Mouse (Mus musculus): ENCODE measurements at regions not wholly inside any gene's neighbourhood (a gene's known extent, or its start where the extent isn't known, plus 50 kb on each side); places are given as distances from the start of the nearest gene placed in this dataset.
A peak's percentile ranks its signal among the peaks of the same experiment; 100 is the strongest.
"Not testable (repeated sequence)": the region's sequence is repeated elsewhere in the genome, so short reads cannot be mapped to it uniquely, and the experiment has no call there.

GRCm38 (mm10) chr17:3006662-3007061 lies 108.1 kb upstream of the Scaf8 start:
- Histone ChIP-seq H3K27me3 (ENCODE audit: insufficient read depth, poor library complexity, severe bottlenecking) (no peaks in the 10 kb centered on the region), H3K36me3 (no peaks in the 10 kb centered on the region), H3K4me1 (no peaks in the 10 kb centered on the region), H3K9me3 (peaks cover 82% of the 10 kb centered on the region), H3K4me3 (no peak overlapping the region), H3K27ac (no peak overlapping the region)
- peak; percentile 65 for DNase-seq (ENCODE audit: low spot score)
- 78% methylated on average over 2 of the region's 2 CpGs for WGBS

GRCm38 (mm10) chr17:3007234-3007633 lies 107.5 kb upstream of the Scaf8 start:
- Histone ChIP-seq H3K27ac (no peak overlapping the region), H3K36me3 (no peaks in the 10 kb centered on the region), H3K4me3 (no peak overlapping the region), H3K4me1 (no peaks in the 10 kb centered on the region), H3K27me3 (ENCODE audit: insufficient read depth, poor library complexity, severe bottlenecking) (no peaks in the 10 kb centered on the region), H3K9me3 (peaks cover 83% of the 10 kb centered on the region)
- WGBS, result 45% methylated on average over 2 of the region's 2 CpGs
- peak; percentile 70 for DNase-seq (ENCODE audit: low spot score)

DNA sequence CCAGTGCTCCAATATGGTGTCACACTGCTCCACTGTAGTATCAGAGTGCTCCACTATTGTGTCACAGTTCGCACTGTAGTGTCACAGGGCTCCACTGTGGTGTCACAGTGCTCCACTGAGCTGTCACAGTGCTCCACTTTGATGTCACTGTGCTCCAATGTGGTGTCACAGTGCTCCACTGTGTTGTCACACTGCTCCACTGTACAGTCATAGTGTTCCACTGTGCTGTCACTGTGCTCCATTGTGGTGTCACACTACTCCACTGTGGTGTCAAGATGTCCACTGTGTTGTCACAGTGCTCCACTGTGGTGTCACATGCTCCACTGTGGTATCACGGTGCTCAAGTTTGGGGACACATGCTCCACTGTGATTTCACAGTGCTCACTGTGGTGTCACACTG lies 104.8 kb upstream of the Scaf8 start:
- Histone ChIP-seq H3K4me3 (no peak overlapping the region), H3K36me3 (no peaks in the 10 kb centered on the region), H3K4me1 (no peaks in the 10 kb centered on the region), H3K27me3 (ENCODE audit: insufficient read depth, poor library complexity, severe bottlenecking) (no peaks in the 10 kb centered on the region), H3K27ac (no peak overlapping the region), H3K9me3 (peaks cover 92% of the 10 kb centered on the region)
- DNase-seq (ENCODE audit: low spot score), result peak; percentile 73
- 48% methylated on average over 2 of the region's 2 CpGs for WGBS

- Histone ChIP-seq H3K27me3 (ENCODE audit: insufficient read depth, poor library complexity, severe bottlenecking) (no peaks in the 10 kb centered on the region), H3K4me1 (no peaks in the 10 kb centered on the region), H3K36me3 (no peaks in the 10 kb centered on the region), H3K27ac (no peak overlapping the region), H3K9me3 (peaks cover 97% of the 10 kb centered on the region), H3K4me3 (no peak overlapping the region)
- peak; percentile 66 for DNase-seq (ENCODE audit: low spot score)
- WGBS, result 36% methylated on average over 1 of the region's 1 CpGs
Measured at GRCm38 (mm10) chr17:3012045-3012444, 102.7 kb upstream of the Scaf8 start.

- no peak overlapping the region for H3K4me3 ChIP-seq
- no peaks in the 10 kb centered on the region for H3K36me3 ChIP-seq
- H3K27me3 ChIP-seq (ENCODE audit: insufficient read depth, poor library complexity, severe bottlenecking), result no peaks in the 10 kb centered on the region
- peak; percentile 66 for DNase-seq (ENCODE audit: low spot score)
- peaks cover 90% of the 10 kb centered on the region for H3K9me3 ChIP-seq
- 81% methylated on average over 2 of the region's 2 CpGs for WGBS
- no peak overlapping the region for H3K27ac ChIP-seq
- H3K4me1 ChIP-seq, result no peaks in the 10 kb centered on the region
Measured at GRCm38 (mm10) chr17:3019631-3020391, 95.0 kb upstream of the Scaf8 start.

DNA sequence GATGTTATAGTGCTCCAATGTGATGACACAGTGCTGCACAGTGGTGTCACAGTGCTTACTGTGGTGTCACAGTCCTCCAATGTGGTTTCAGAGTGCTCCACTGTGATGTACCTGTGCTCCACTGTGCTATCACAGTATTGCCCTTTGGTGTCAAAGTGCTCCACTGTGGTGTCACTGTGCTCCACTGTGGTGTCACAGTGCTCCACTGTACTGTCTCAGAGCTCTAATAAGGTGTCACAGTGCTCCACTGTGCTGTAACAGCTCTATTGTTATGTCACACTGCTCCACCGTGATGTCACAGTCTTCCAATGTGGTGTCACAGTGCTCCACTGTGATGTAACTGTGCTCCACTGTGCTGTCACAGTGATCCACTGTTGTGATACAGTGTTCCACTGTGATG lies 94.4 kb upstream of the Scaf8 start:
- H3K27ac ChIP-seq, result no peak overlapping the region
- no peaks in the 10 kb centered on the region for H3K4me1 ChIP-seq
- no peaks in the 10 kb centered on the region for H3K36me3 ChIP-seq
- peak; percentile 71 for DNase-seq (ENCODE audit: low spot score)
- H3K9me3 ChIP-seq, result peaks cover 88% of the 10 kb centered on the region
- no peaks in the 10 kb centered on the region for H3K27me3 ChIP-seq (ENCODE audit: insufficient read depth, poor library complexity, severe bottlenecking)
- WGBS, result 63% methylated on average over 1 of the region's 1 CpGs
- H3K4me3 ChIP-seq, result no peak overlapping the region

DNA sequence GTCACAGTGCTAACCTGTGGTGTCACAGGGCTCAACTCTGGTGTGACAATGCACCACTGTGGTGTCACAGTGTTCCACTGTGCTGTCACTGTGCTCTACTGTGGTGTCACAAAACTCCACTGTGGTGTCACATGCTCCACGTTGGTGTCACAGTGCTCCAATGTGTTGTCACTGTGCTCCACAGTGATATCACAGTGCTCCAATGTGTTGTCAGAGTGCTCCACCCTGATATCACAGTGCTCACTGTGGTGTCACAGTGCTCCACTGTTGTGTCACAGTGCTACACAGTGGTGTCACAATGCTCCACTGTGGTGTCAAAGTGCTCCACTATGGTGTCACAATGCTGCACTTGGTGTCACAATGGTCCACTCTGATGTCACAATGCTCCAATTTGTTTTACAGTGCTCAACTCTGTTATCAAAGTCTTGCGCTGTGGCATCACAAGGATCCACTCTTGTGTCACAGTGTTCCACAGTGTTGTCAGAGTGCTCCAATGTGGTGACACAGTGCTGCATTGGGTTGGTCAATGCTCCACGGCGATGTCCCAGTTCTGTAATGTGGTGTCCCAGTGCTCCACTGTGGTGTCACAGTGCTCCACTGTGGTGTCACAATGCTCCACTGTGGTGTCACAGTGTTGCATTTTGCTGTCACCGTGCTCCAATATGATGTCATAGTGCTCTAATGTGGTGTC lies 92.4 kb upstream of the Scaf8 start:
- Histone ChIP-seq H3K27ac (no peak overlapping the region), H3K4me1 (no peaks in the 10 kb centered on the region), H3K36me3 (no peaks in the 10 kb centered on the region), H3K27me3 (ENCODE audit: insufficient read depth, poor library complexity, severe bottlenecking) (no peaks in the 10 kb centered on the region), H3K9me3 (peaks cover 85% of the 10 kb centered on the region), H3K4me3 (no peak overlapping the region)
- DNase-seq (ENCODE audit: low spot score), result peak; percentile 57
- WGBS, result 76% methylated on average over 5 of the region's 5 CpGs

DNA sequence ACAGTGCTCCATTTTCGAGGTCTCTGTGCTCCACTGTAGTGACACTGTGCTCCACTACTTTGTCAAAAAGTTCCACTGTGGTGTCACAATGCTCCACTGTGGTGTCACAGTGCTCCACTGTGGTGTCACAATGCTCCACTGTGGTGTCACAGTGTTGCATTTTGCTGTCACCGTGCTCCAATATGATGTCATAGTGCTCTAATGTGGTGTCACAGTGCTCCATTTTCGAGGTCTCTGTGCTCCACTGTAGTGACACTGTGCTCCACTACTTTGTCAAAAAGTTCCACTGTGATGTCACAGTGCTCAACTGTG lies 91.9 kb upstream of the Scaf8 start:
- not testable (repeated sequence) for H3K4me1 ChIP-seq; DNase-seq (ENCODE audit: low spot score); H3K36me3 ChIP-seq; H3K4me3 ChIP-seq; H3K27me3 ChIP-seq (ENCODE audit: insufficient read depth, poor library complexity, severe bottlenecking); H3K27ac ChIP-seq
- 50% methylated on average over 3 of the region's 3 CpGs for WGBS
- peaks cover 84% of the 10 kb centered on the region for H3K9me3 ChIP-seq

DNA sequence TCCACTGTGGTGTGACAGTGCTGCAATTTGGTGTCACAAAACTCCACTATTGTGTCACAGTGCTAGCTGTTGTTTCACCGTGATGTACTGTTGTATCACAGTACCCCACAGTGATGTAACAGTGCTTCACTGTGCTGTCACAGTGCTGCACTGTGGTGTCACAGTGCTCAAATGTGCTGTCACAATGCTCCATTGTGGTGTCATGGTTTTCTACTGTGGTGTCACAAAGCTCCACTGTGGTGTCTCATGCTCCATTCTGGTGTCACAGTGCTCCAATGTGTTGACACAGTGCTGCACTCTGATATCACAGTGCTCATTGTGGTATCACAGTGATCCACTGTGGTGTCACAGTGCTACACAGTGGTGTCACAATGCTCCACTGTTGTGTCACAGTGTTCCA lies 91.3 kb upstream of the Scaf8 start:
- peak; percentile 62 for DNase-seq (ENCODE audit: low spot score)
- Histone ChIP-seq H3K4me1 (no peaks in the 10 kb centered on the region), H3K27ac (no peak overlapping the region), H3K4me3 (no peak overlapping the region), H3K9me3 (peaks cover 83% of the 10 kb centered on the region), H3K27me3 (ENCODE audit: insufficient read depth, poor library complexity, severe bottlenecking) (no peaks in the 10 kb centered on the region), H3K36me3 (no peaks in the 10 kb centered on the region)
- WGBS, result 80% methylated on average over 1 of the region's 1 CpGs

DNA sequence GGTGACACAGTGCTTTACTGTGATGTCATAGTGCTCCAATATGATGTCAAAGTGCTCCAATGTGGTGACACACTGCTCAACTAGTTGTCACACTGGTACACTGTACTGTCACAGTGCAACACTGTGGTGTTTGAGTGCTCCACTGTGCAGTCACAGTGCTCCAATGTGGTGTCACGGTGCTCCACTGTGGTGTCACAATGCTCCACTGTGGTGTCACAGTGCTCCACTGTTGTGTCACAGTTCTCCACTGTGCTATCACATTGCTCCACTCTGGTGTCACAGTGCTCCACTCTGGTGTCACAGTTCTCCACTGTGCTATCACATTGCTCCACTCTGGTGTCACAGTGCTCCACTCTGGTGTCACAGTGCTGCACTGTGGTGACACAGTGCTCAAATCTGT lies 87.9 kb upstream of the Scaf8 start:
- H3K9me3 ChIP-seq, result peaks cover 84% of the 10 kb centered on the region
- not testable (repeated sequence) for H3K4me1 ChIP-seq; H3K4me3 ChIP-seq; DNase-seq (ENCODE audit: low spot score); H3K27ac ChIP-seq; H3K36me3 ChIP-seq; H3K27me3 ChIP-seq (ENCODE audit: insufficient read depth, poor library complexity, severe bottlenecking)
- WGBS, result 45% methylated on average over 1 of the region's 1 CpGs

DNA sequence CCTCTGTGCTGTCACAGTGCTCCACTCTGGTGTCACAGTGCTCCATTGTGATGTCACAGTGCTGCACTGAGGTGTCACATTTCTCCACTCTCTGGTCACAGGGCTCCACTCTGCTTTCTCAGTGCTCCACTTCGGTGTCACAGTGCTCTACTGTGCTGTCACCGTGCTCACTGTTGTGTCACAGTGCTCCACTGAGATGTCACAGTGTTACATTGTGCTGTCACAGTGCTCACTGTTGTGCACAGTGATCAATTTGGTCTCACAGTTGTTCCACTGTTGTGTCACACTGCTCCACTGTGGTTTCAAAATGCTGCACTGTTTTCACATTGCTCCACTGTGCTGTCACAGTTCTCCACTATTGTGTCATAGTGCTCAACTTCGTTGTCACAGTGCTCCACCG lies 87.4 kb upstream of the Scaf8 start:
- no peaks in the 10 kb centered on the region for H3K27me3 ChIP-seq (ENCODE audit: insufficient read depth, poor library complexity, severe bottlenecking)
- 65% methylated on average over 4 of the region's 4 CpGs for WGBS
- peak; percentile 68 for DNase-seq (ENCODE audit: low spot score)
- H3K36me3 ChIP-seq, result no peaks in the 10 kb centered on the region
- H3K9me3 ChIP-seq, result peaks cover 84% of the 10 kb centered on the region
- no peak overlapping the region for H3K4me3 ChIP-seq
- H3K4me1 ChIP-seq, result no peaks in the 10 kb centered on the region
- H3K27ac ChIP-seq, result no peak overlapping the region

- not testable (repeated sequence) for H3K4me3 ChIP-seq; H3K36me3 ChIP-seq; H3K4me1 ChIP-seq; DNase-seq (ENCODE audit: low spot score); H3K27me3 ChIP-seq (ENCODE audit: insufficient read depth, poor library complexity, severe bottlenecking); H3K27ac ChIP-seq
- H3K9me3 ChIP-seq, result peaks cover 85% of the 10 kb centered on the region
- 55% methylated on average over 2 of the region's 2 CpGs for WGBS
Measured at GRCm38 (mm10) chr17:3029750-3030149, 85.0 kb upstream of the Scaf8 start.

GRCm38 (mm10) chr17:3035099-3035498 lies 79.7 kb upstream of the Scaf8 start:
- peak; percentile 72 for DNase-seq (ENCODE audit: low spot score)
- H3K27ac ChIP-seq, result no peak overlapping the region
- no peaks in the 10 kb centered on the region for H3K27me3 ChIP-seq (ENCODE audit: insufficient read depth, poor library complexity, severe bottlenecking)
- H3K36me3 ChIP-seq, result no peaks in the 10 kb centered on the region
- 53% methylated on average over 2 of the region's 2 CpGs for WGBS
- H3K4me1 ChIP-seq, result no peaks in the 10 kb centered on the region
- peaks cover 68% of the 10 kb centered on the region for H3K9me3 ChIP-seq
- H3K4me3 ChIP-seq, result no peak overlapping the region
